Mouse (Mus musculus) limb, embryonic 10.5 days (tissue): ENCODE data around the gene Tmem44. TPM values are rescaled to one million over a fixed set of nuclear protein-coding genes. Genes with fewer than 3 reads are reported as not detected.
"Not testable (repeated sequence)": the region's sequence is repeated elsewhere in the genome, so short reads cannot be mapped to it uniquely, and the experiment has no call there.

Source experiments
- DNase-seq: peaks from one replicate; pipeline ENCODE4 v3.0.0-alpha.2; 2017; ENCODE audit warnings: low spot score
- H3K27ac ChIP-seq: fragments of 300-500 bp; sonication (generic); 2 replicates; pipeline ENCODE4 v1.5.1; 2016; ENCODE audit warnings: mild to moderate bottlenecking
- H3K27me3 ChIP-seq: fragments of 300-500 bp; sonication (generic); 2 replicates; pipeline ENCODE4 v1.6.1; 2016; ENCODE audit warnings: low read depth, mild to moderate bottlenecking; ENCODE audit not compliant: poor library complexity, severe bottlenecking
- H3K36me3 ChIP-seq: fragments of 300-500 bp; sonication (generic); 2 replicates; pipeline ENCODE4 v1.6.1; 2016; ENCODE audit warnings: mild to moderate bottlenecking, moderate library complexity
- H3K4me1 ChIP-seq: fragments of 300-500 bp; sonication (generic); 2 replicates; pipeline ENCODE4 v1.6.1; 2016
- H3K4me3 ChIP-seq: fragments of 300-500 bp; sonication (generic); 2 replicates; pipeline ENCODE4 v1.5.1; 2016; ENCODE audit warnings: mild to moderate bottlenecking, moderate library complexity
- H3K9me3 ChIP-seq: fragments of 300-500 bp; sonication (generic); replicated peaks from 2 replicates; pipeline ENCODE4 v1.6.1; 2016; ENCODE audit warnings: mild to moderate bottlenecking
- WGBS: fragments of 180-500 bp; shearing (Covaris S2); methylation state at CpG from one replicate; pipeline ENCODE4 v1.1.7; 2016; 5-methylcytosine and 5-hydroxymethylcytosine counted together
- polyA plus RNA-seq: library from polyadenylated mRNA; unstranded; fragments of >200 nt; fragmentation: Nextera tagmentation; extraction: Ambion mirVana; gene quantifications from 2 replicates; pipeline ENCODE4 v1.2.1, GENCODE M21; 2016

Tmem44 gene
- polyA plus RNA-seq, 1 experiment from 2014 or later: 21.6 TPM

GRCm38 (mm10) chr16:30465680-30466298 is 84.9 kb downstream of the Tmem44 start:
- Histone ChIP-seq H3K4me3 (no peak overlapping the region), H3K27me3 (no peaks in the 10 kb centered on the region), H3K36me3 (no peaks in the 10 kb centered on the region), H3K9me3 (peaks cover 2% of the 10 kb centered on the region; the same call in 1 of the 2 replicates), H3K27ac (no peak overlapping the region), H3K4me1 (no peaks in the 10 kb centered on the region)
- 75% methylated on average over 5 of the region's 5 CpGs for WGBS
- DNase-seq: no peak

GRCm38 (mm10) chr16:30464742-30465141 is 85.9 kb downstream of the Tmem44 start:
- H3K36me3 ChIP-seq, H3K4me3 ChIP-seq, H3K4me1 ChIP-seq, H3K9me3 ChIP-seq, H3K27ac ChIP-seq, DNase-seq, H3K27me3 ChIP-seq: not testable (repeated sequence)
- WGBS: 91% methylated on average over 3 of the region's 3 CpGs

Other genes with a start within 250 kb of the Tmem44 start
- gene Gp5, start 240.1 kb downstream of the Tmem44 start, polyA plus RNA-seq: 1.5 and 1.7 TPM in 2 replicates
- 12.6 and 14.0 TPM in 2 replicates for gene Atp13a3, start 144.9 kb downstream of the Tmem44 start, polyA plus RNA-seq
- gene Lsg1, start 36.8 kb upstream of the Tmem44 start, polyA plus RNA-seq: 84.5 and 88.0 TPM in 2 replicates
- 11.0 and 16.9 TPM in 2 replicates for gene Fam43a, start 48.9 kb upstream of the Tmem44 start, polyA plus RNA-seq